Mouse (Mus musculus): ENCODE data around the gene Slc24a4.
"Not testable (repeated sequence)": the region's sequence is repeated elsewhere in the genome, so short reads cannot be mapped to it uniquely, and the experiment has no call there.

Slc24a4 gene

DNA sequence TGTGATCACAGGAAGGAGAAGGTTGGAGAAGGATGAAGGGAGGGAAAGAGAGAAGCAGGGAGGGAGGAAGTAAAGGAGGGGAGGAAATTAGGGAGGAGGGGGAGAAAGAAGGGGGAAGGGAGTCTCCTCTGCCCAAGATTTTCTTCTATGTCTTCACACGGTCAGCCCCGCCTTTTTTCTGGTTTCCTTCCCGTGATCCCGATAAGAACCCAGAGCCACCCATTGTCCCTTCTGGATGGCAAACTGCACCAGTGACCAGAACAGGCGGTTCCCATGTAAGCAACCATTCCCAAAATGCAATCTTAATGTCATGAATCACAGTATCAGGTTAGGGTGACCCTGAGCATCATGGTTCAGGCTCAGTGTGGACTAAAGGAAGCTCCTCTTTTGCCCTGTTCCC is 38.8 kb downstream of the Slc24a4 start:
- DNase-seq: no peak

DNA sequence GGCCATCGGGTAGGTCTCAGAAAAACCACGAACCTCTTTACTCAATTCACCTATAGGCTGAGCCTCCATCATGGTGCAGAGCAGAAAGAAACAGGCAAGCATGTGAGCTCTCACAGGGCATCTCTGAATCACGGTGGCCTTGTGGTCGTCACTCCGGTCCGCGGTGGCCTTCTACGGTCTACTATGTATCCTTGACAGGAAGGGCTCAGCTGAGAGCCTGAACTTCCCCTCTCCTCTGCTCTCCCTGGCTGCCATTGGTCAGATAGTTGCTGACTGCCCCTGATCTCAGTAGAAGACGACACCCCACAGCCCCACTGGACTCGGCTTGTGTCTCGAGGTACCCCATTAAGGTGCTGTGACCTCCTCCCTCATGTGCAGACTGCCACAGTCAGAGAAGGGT is 44.2 kb downstream of the Slc24a4 start:
- DNase-seq: no peak

DNA sequence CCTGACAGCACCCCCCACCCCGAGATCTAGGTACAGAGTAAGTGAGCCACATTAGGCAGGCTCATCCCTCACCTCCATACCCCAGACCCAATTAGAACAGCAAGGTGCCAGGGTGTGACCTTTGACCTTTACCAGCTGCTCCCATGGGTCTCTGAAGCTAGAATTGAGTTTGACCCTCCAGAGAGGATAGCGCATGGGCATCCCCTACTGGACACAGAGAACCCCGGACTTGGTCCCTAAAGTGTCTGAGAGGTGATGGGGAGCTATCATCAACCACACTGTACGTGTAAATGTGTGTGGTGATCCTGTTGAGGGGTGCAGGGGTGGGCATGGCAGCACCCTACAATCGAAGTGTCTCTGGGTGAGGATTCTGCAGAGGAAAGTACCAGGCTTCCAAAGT is 44.8 kb downstream of the Slc24a4 start:
- no peak for DNase-seq

DNA sequence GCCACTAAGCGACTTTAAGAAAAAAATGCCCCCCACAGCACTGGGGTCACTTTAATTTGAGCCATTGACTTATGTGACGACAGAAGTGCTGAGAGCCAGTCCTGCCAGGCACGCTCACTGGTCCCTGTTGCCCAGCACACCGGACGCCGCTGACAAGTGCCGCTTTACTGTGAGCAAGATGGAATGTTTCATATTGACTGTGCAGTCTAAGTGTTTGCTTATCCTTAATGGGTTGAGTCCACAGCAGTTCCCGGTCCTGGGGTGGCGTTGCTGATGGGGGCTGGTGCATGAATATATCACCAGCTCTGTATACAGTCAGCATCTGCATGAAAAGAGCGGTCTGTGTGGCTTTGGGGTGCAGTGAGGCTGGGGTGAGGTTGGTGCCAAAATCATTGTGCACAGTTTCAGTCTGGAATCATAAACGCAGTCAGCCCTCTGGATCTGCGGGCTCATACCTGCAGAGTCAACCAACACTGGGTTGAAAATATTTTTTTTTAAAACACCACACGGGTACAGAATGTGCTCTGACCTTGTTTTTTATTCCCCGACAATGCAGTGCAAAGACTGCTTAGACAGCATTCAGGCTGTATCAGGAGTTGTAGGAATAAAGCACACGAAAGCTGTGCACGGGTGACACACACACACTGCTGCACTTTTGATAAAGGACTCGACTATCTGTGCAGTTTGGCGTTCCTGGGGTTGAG is 52.0 kb downstream of the Slc24a4 start:
- DNase-seq: no peak

DNA sequence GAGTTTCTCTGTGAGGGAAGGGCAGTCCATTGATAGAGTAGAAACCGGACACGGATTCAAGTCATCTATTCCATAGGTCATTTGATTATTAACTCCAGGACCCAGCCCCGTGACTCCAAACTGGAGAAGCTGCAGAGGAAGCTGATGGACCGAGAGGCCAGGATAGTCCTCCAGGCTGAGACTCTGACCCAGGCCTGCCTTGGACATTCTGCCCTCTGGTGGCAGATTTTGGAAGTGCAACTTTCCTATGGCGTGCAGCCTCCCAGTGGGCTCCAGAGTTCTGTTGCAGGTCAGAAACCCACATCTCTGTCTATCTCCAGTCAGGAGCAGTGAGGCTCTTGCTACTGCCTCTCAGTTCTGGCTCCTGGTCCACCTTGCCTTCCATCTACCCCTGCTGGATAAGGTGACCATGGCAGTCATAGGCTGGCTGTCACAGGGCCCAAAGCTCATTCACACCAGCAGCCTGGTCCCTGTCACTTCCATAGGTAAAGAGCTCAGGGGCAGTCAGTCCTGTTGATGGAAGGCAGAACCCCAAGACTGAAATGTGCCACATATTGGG is 53.3 kb downstream of the Slc24a4 start:
- DNase-seq: peak; percentile 29

DNA sequence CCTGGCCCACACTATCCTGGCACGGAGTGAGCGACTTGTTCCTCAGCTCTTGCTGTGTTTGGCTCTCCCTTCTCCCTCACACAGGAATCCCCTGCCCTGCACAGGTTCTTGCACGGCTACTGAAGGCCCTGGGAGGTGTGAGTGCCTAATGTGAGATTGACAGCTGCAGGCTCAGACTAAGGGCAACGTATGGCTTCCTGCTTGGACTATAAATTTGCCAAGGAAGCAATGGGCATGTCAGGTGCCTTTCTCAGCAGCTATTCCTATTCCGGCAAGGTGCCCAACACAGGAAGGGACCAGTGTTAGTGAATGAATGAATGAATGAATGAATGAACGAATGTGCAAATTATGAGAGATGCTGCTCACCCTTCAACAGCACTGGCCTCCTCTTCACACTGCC is 54.1 kb downstream of the Slc24a4 start:
- no peak for DNase-seq

DNA sequence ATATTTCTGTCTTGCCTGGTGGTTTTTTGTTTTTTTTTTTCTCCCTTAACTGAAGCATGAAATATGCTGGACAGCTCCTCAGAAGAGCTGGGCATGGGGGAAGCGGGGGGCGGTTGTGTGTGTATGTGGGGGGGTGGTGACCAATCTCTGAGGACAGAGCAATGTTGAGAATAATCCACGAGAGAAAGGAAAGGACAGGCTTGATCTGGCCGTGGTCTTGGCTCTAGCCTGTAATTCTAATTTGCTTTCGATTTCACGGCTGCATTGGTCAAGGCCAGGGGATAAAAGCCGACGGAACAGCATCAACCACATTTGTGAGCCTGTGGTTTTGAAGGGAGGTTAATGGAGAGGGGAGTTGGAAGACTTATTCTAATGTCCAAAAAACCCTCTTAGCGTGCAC is 54.7 kb downstream of the Slc24a4 start:
- no peak for DNase-seq

DNA sequence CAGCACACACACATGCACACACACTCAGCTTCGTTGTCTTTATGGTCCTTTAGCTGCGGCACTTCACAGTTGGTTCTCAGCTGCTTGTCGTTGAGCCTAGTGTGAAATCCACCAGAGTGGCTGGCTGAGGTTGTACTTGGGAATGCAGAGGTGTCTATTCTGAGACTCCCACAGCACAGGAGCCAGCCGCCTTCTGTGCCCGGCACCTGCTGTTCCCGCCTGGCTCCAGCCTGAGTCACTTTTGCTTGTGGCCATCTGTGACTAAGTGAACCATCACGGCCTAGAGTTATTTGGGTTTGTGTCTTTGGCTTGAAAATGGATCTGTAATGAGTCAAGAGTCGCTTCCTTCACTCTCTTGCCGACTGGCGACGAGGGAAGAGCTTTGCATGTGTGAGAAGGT is 62.3 kb downstream of the Slc24a4 start:
- peak; percentile 51 for DNase-seq

DNA sequence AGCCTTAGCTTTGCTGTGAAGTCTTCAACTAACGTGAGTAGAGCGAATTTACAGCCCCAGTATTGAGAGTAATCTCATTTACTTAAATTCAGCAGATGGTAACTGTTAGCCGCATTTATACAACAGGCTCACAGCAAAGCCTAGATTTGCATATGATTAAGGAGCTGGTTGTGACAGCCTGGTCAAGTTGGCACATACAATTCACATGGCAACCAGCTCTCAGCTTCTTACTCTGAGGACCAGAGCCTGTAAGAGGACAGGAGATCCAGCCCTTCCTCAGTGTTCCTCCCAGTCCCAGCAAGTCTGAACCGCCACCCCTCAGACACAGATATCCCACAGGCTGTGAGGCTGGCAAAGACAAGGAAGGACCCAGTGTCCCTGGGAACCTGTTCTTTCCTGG is 73.0 kb downstream of the Slc24a4 start:
- no peak for DNase-seq

DNA sequence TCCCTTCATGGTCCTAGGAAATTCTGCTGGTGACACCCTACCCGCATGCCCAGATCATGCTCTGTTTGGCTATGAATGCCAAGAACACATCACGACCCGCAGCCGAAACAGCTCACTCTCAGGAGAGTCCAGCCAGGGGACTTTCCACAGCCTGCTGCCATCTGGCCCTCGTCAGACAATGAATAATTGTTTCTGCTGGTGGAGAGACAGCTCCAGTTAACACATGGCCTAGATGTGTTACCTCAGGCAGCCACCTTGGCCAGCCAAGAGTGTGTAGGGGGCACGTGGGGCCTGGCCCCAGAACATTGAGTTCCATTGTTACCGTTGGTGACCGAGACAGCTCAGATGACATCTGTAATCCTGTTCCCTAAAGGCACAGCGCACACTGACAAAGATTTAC is 74.4 kb downstream of the Slc24a4 start:
- no peak for DNase-seq

DNA sequence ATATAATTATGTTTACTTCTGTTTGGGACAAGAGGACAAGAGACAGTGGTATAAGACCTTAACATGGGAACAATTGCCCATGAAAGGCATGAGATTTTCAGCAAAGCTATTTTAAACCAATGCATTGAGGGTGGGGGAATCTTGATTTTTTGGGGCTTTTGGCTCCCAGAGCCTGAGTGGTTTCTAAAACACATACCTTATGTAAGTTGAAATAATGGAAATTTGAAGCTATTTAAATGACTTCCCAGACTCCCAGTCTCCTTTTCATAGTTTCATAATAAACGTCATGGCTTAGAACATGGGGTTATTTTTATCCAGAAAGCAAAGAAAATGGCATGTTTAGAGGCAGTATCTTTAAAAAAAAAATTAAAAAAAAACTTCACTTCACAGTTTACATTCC is 77.9 kb downstream of the Slc24a4 start:
- no peak for DNase-seq

DNA sequence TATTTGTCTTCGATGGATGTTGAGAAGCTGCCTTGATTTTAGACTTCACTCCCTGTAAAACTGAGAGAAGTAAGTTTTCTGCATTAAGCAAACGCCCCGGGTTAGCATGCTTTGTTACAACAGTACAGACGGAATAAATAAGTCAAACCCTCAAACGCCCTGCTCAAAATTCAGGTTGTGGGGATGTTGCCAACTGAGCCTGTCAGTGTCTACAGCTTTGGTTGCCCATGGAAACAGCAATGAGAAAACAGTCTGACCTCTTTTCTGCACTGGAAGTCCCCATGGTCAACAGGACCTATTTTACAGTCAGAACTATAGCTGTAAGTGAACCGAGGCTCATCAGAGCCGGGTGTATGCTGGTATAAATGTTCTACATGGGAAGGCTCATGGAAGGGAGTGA is 78.7 kb downstream of the Slc24a4 start:
- no peak for DNase-seq

DNA sequence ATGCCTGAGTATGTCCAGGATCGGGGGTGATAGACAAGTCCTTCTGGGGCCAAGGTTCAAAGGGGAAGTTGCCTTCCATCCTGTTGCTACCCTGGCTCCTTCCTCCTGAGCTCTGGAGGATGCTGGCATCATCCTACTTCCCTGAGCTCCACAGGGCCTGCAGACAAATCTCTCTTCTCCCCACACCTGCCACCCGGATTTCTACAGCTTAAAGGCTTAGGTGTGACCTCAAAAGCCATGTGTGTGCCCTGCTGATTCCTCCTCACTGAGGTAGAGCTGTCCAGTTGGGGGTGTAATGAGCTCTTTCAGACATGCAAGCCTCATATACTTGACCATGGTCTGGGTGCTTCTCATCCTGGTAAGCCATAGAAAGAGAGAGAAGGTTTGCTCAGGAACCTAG is 82.3 kb downstream of the Slc24a4 start:
- DNase-seq: no peak

DNA sequence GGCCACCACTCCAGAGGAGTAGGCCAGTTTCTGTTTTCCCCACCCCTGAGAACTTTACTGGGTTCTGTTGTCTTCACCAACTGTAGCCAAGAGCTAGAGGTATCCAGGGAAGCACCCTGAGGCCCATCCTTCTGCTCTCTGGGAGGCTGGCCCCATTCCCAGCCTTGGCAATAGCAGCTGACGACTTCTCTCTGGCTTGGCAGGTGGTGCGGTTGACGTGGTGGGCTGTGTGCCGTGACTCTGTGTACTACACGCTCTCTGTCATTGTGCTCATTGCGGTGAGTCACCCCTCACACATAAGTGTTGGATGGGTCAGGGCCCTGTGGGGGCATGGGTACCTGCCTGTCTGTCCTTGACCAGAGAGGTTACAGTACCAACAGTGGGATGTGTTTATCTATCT is 94.9 kb downstream of the Slc24a4 start:
- peak; percentile 72 for DNase-seq

DNA sequence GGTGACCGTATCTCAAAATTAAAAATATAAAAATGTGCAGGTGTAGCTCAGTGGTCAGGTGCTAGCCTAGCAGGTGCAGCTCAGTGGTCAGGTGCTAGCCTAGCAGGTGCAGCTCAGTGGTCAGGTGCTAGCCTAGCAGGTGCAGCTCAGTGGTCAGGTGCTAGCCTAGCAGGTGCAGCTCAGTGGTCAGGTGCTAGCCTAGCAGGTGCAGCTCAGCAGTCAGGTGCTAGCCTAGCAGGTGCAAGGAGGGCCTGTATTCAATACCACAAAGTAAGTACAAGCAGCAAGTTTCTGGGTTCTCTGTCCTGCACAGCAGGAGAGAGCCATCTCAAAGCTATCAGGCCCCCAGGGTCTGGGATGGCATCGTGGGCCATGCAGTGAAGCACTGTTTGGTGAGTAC is 95.6 kb downstream of the Slc24a4 start:
- not testable (repeated sequence) for DNase-seq

DNA sequence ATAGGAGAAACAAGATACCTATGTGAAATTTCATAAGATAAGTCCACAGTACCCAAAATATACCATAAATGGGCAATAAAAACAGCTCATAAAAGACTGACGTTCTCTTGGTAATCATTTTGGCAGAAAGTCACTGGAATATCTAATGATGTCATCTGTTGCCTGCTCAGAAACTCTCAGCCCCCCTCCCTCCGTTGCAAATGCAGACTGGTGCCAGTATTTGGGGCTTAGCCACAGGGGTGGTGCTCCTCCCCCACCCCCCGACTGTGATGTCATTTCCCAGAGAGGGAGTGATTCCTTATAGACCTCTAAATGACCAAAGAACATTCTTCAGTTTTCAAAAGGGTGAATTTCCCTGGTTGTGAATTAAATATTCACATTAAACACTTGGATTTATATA is 96.6 kb downstream of the Slc24a4 start:
- DNase-seq: no peak

DNA sequence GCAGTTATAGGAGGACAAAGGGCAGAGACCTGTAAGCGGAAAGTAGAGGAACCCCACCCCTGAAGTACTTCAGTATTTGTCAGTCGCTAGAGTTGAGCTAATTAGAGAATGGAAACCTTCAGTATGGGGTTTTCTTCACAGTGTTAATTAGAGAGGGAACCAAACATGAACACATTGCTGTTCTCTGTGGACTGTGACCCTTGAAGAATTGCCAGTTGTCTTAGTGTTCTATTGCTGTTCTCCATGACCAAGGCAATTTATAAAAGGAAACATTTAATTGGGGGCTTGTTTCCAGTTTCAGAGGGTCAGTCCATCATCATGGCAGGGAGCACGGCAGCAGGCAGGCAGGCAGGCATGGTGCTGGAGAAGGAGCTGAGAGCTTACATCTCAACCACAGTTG is 107.0 kb downstream of the Slc24a4 start:
- DNase-seq: no peak

DNA sequence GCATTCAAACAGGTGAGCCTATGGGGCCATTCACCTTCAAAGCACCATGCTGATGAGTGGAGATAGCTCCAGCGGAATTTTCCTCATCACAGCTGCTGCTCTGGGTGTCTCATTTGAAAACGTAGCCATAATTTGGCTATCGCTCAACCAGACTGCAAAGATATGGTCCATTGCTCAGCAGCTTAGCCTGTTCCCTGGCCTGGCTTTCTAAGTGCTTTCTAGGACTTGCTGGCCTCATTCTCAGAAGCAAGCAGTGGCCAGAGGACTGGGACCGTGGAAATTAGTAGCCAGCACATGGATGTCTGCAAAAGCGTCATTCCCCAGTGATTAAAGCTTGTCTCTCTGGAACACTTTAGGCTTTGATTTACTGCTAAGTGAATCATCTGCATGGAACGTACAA is 107.8 kb downstream of the Slc24a4 start:
- DNase-seq: no peak

DNA sequence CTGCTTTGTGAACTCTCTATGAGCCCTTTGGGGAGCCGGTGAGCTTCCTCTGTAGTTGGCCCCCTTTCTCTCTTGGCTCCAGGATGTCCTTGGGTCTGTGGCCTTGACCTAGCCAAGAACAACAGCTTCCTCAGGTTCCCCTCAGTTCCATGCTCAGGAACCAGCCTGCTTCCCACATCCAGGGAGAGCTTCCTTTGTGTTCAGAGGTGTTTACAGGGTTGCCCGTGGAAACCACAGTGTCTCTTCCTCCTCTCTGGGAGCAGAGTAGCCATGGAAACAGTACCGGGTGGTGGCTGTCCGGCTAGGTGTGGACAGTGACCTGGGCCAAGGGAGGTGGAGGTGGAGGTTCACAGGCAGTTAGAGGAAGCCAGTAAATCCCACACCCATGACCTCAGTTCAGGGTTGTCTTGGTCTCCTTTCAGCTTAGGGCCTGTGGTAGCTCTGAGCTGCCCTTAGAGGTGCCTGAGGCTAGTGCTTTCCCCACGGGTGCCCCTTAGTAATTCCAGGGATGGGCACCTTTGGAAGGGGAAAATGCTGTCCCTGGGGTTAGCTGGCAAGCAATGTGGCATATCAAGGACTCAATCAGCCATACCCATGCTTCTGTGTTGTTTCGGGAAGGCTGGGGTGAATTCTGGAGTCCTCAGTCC is 113.7 kb downstream of the Slc24a4 start:
- no peak for DNase-seq

DNA sequence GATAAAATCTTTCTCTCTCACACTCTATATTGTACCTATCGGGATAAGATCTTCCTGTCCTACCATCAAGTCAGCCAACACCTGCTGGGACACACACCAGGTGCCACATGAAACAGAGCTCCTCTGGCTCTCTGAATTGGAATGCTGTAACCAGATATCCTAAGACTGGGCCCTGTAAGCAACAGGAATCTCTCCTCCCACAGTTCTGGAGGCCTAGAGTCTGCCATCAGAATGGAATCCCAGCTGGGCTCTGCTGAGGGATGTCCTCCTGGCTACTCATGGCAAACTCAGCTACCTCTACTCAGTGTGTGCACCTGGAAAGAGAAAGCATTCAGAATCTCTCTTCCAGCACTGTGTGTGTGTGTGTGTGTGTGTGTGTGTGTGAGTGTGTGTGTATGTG is 115.4 kb downstream of the Slc24a4 start:
- DNase-seq: no peak

DNA sequence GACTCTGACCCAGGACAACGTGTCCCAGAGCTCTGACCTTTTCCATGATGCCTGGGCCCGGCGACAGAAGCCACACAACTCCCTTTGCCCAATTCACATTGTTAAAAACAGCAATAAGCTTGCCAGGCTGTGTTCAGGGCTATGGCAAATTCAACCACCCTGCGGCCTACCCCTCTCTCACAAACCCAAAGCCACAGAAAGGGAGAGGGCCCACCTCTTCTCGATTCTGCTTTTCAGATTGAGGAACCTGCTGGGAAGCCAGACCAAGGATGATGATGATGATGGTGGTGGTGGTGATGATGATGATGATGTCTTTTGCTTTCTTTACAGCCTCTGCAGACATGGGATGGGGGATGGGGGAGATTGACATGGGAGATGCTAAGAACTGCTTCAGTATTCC is 117.7 kb downstream of the Slc24a4 start:
- DNase-seq: no peak

DNA sequence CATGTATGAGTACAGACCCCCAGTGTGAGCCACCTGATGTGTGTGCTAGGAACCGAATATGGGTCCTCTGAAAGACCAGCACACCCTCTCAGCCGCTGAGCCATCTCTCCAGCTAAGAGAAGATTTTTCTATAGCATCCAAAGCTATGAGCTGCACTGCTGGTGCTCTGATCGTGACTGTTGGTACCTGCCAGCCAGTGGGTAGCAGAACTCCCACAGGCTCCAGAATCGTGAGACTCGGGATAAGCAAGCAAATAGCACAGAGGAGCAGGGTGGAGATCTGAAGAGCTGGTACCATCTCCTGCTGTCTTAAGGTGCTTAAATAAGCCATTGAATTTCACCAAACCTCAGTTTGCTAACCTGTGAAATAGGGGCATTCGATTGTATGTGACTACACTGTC is 119.6 kb downstream of the Slc24a4 start:
- DNase-seq: no peak

DNA sequence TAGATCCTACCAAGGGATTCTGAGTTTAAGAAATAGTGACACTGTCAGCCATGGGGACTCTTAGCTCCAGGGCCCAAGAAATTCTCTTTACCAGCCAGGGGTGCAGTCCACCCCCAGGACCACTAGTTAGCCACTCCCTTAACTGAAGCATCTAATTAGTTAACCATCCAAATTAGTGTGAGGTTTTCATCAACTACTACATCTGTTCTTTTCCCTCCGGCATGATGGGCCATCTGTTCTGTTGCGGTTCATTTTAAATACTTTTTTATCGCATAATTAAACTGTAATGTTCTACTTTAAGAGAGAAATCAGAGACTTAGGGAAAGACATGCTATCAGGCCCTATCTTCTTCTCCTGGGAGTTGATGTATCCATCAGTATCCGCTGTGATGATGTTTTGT is 121.8 kb downstream of the Slc24a4 start:
- no peak for DNase-seq

DNA sequence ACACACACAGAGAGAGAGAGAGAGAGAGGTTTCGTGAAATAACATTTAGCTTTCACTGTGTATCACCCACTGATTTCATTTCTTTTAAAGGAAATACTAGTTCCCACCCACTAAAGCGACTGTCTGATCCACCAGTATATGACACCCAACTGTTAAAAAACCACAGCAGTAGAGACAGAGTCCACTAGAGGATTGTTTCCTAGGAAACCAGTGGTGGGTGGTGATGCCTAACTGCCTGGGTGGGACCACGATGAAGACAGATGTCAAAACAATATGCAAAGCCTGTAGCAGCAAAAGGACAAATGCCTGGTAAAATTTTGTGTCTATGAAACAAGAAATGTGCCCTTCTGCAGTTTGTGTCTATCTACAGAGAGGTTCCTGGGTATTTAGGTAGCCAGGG is 122.5 kb downstream of the Slc24a4 start:
- no peak for DNase-seq

DNA sequence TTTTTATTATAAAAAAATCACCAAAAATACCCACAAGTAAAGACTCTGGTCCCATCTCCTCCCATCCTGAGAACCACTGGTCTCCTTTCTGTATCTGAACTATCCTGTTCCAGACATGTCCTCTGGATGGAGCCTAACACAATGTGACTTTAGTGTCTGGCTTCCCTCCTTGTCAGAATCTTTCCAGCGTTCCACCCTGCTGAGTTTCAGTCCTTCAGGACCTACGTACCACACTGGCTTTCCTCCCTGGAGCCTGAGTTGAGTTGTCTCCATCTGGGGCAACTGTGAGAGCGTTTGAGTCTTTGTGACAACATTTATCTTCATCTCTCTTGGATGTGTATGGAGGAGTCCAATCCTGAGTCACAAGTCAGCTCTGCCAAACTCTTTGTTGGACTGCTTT is 123.5 kb downstream of the Slc24a4 start:
- DNase-seq: no peak

All from cerebellum, adult 8-10 months (tissue).